Mouse (Mus musculus) urinary bladder, postnatal 36 days (tissue): Measurements from ENCODE around the gene Exoc4.

Experiments used
- DNase-seq, 2 experiments: peaks; one replicate each; pipeline ENCODE4 v3.0.0; 2022; ENCODE audit warnings: low spot score in 2 of 2, mixed read lengths in 1 of 2

Gene Exoc4

GRCm38 (mm10) chr6:33310486-33310885 is 61.6 kb downstream of the Exoc4 start:
- no peak for DNase-seq

GRCm38 (mm10) chr6:33322849-33323248 is 74.0 kb downstream of the Exoc4 start:
- DNase-seq: no peak

GRCm38 (mm10) chr6:33323386-33323785 is 74.5 kb downstream of the Exoc4 start:
- DNase-seq: no peak

- no peak for DNase-seq
Measured at GRCm38 (mm10) chr6:33328326-33328725, 79.4 kb downstream of the Exoc4 start.

- no peak for DNase-seq
Measured at GRCm38 (mm10) chr6:33347088-33347775, 98.3 kb downstream of the Exoc4 start.

GRCm38 (mm10) chr6:33361613-33362012 is 112.7 kb downstream of the Exoc4 start:
- DNase-seq: no peak

- DNase-seq: no peak
Measured at GRCm38 (mm10) chr6:33380517-33380916, 131.6 kb downstream of the Exoc4 start.

- DNase-seq: no peak
Measured at GRCm38 (mm10) chr6:33382176-33382575, 133.3 kb downstream of the Exoc4 start.

- DNase-seq: no peak
Measured at GRCm38 (mm10) chr6:33392020-33392419, 143.1 kb downstream of the Exoc4 start.

- no peak for DNase-seq
Measured at GRCm38 (mm10) chr6:33399491-33399890, 150.6 kb downstream of the Exoc4 start.

- no peak for DNase-seq
Measured at GRCm38 (mm10) chr6:33401161-33401560, 152.3 kb downstream of the Exoc4 start.

GRCm38 (mm10) chr6:33405562-33406275 is 156.8 kb downstream of the Exoc4 start:
- DNase-seq: no peak

- DNase-seq: no peak
Measured at GRCm38 (mm10) chr6:33409586-33409985, 160.7 kb downstream of the Exoc4 start.

- DNase-seq: no peak
Measured at GRCm38 (mm10) chr6:33425007-33425406, 176.1 kb downstream of the Exoc4 start.

GRCm38 (mm10) chr6:33431207-33431787 is 182.4 kb downstream of the Exoc4 start:
- no peak for DNase-seq

- no peak for DNase-seq
Measured at GRCm38 (mm10) chr6:33440508-33440907, 191.6 kb downstream of the Exoc4 start.

- DNase-seq: no peak
Measured at GRCm38 (mm10) chr6:33453810-33454209, 204.9 kb downstream of the Exoc4 start.

- no peak for DNase-seq
Measured at GRCm38 (mm10) chr6:33454354-33454753, 205.5 kb downstream of the Exoc4 start.

- no peak for DNase-seq
Measured at GRCm38 (mm10) chr6:33455238-33455637, 206.4 kb downstream of the Exoc4 start.

- no peak for DNase-seq
Measured at GRCm38 (mm10) chr6:33464862-33465261, 216.0 kb downstream of the Exoc4 start.

- no peak for DNase-seq
Measured at GRCm38 (mm10) chr6:33465392-33465791, 216.5 kb downstream of the Exoc4 start.

GRCm38 (mm10) chr6:33466168-33466839 is 217.4 kb downstream of the Exoc4 start:
- no peak for DNase-seq
